Mouse (Mus musculus) liver, adult 2 months (tissue): ENCODE measurements around the gene Dhrs7b. TPM values are rescaled to one million over a fixed set of nuclear protein-coding genes. Genes with fewer than 3 reads are reported as not detected.
A peak's percentile ranks its signal among the peaks of the same experiment; 100 is the strongest.

Experiments
- DNase-seq: peaks from one replicate; pipeline ENCODE4 v3.0.0-alpha.2; 2011; ENCODE audit warnings: low read depth, low spot score; ENCODE audit errors: extremely low read depth
- H3K27ac ChIP-seq: fragments of 200-500 bp; replicated peaks from 2 replicates; pipeline ENCODE4 v1.5.1; 2012; ENCODE audit warnings: low read depth, mild to moderate bottlenecking, control low read depth, inconsistent platforms, low read length; ENCODE audit not compliant: insufficient read depth
- H3K27me3 ChIP-seq: fragments of 200-500 bp; 2 replicates; pipeline ENCODE4 v1.6.1; 2012; ENCODE audit warnings: mild to moderate bottlenecking, moderate library complexity, low read length, inconsistent platforms; ENCODE audit not compliant: control insufficient read depth, insufficient read depth
- H3K36me3 ChIP-seq: fragments of 200-500 bp; 2 replicates; pipeline ENCODE4 v1.6.1; 2012; ENCODE audit warnings: low read length, inconsistent platforms; ENCODE audit not compliant: control insufficient read depth, insufficient read depth
- H3K4me1 ChIP-seq: fragments of 200-500 bp; 2 replicates; pipeline ENCODE4 v1.6.1; 2011; ENCODE audit warnings: low read length; ENCODE audit not compliant: control insufficient read depth, insufficient read depth
- H3K4me3 ChIP-seq: fragments of 200-500 bp; 2 replicates; pipeline ENCODE4 v1.5.1; 2011; ENCODE audit warnings: low read depth, mild to moderate bottlenecking, control low read depth, low read length, moderate library complexity; ENCODE audit not compliant: insufficient read depth
- H3K79me2 ChIP-seq: fragments of 200-500 bp; 2 replicates; pipeline ENCODE4 v1.6.1; 2012; ENCODE audit warnings: inconsistent platforms, mild to moderate bottlenecking, low read length, moderate library complexity; ENCODE audit not compliant: control insufficient read depth, insufficient read depth
- H3K9ac ChIP-seq: fragments of 200-500 bp; 2 replicates; pipeline ENCODE4 v1.6.1; 2012; ENCODE audit warnings: low read depth, mild to moderate bottlenecking, control low read depth, inconsistent platforms, low read length
- CTCF ChIP-seq: fragments of 200-500 bp; IDR thresholded peaks from 2 replicates; pipeline ENCODE4 v1.5.1; 2011; ENCODE audit warnings: low read depth, low read length, control low read depth
- POLR2A ChIP-seq: fragments of 200-500 bp; IDR thresholded peaks from 2 replicates; pipeline ENCODE4 v1.6.1; 2011; ENCODE audit warnings: low read length, control low read depth; ENCODE audit not compliant: insufficient read depth; ENCODE audit errors: extremely low read depth
- WGBS: fragments of 180-500 bp; shearing (Covaris S2); methylation state at CpG from one replicate; pipeline ENCODE4 v1.1.7; 2018; 5-methylcytosine and 5-hydroxymethylcytosine counted together
- polyA plus RNA-seq: library from polyadenylated mRNA; depleted of rRNA; stranded (reverse); fragments of >200 nt; gene quantifications from 2 replicates; pipeline ENCODE4 v1.2.3, GENCODE M21; 2012
- total RNA-seq: library from RNA; depleted of rRNA; stranded (reverse); fragments of >200 nt; gene quantifications from 2 replicates; pipeline ENCODE4 v1.2.3, GENCODE M21; 2014

The Dhrs7b gene
- total and polyA plus RNA-seq, 2 experiments = 15.0 to 28.8 TPM

DNA sequence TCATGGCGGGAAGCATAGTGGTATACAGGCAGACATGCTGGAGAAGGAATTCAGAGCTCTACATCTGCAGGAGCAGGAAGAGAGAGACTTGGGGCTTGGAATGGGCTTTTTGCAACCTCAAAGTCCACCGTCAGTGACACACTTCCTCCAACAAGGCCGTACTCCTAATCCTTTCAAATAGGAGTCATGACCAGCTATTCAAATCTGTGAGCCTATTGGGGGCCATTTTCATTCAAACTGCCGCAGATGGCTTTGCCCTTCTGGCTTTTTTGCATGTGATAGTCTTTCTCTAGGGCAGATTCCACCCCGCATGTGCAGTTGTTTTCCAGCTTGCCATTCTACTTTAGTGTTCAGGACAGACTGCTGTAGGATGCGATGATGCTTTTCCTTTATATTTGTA, 6.5 kb downstream of the Dhrs7b start:
- H3K27me3 ChIP-seq = no peaks in the 10 kb centered on the region
- TF ChIP-seq POLR2A = no peak
- TF ChIP-seq CTCF = no peak
- no peaks in the 10 kb centered on the region for H3K36me3 ChIP-seq
- H3K79me2 ChIP-seq = no peaks in the 10 kb centered on the region; the same call in 1 of the 2 replicates
- no peak overlapping the region for H3K27ac ChIP-seq
- no peak overlapping the region for H3K4me3 ChIP-seq
- no peak for DNase-seq
- WGBS = 96% methylated on average over 6 of the region's 6 CpGs
- H3K9ac ChIP-seq = no peak overlapping the region
- H3K4me1 ChIP-seq = peaks cover 2% of the 10 kb centered on the region; the same call in 1 of the 2 replicates

DNA sequence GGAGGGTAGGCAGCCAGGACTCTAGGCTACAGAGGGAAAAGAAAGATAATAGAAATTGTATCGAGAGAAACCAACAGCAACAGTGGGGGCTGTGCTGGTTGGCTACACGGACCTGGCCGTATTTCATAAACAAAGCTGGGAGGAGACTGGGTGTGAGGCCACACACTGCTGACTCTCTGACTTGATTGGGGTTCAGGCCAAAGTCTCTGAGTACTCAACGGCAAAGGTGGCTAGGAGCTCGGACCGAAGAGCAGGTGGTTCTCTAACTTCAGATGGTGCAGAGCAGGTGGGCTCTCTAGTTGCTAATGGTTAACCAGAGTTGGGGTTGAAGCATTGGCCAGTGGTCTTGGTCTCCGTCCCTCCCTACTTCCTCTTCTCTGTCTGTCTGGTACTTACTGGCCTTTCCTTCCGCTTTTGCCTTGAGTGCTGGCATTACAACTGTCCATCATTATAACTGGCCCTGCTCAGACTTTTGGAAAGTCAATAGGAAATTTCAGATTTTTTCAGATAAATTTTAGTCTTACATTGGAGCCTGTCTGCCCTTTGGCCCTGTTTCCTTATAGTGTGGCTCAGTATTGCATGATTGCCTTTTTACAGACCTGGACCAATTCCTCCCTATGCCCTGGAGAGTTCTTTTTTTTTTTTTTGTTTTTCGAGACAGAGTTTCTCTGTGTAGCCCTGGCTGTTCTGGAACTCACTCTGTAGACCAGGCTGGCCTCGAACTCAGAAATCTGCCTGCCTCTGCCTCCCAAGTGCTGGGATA, 7.4 kb downstream of the Dhrs7b start:
- no peaks in the 10 kb centered on the region for H3K36me3 ChIP-seq
- H3K27me3 ChIP-seq = no peaks in the 10 kb centered on the region
- H3K9ac ChIP-seq = no peak overlapping the region
- H3K4me1 ChIP-seq = peaks cover 2% of the 10 kb centered on the region; the same call in 1 of the 2 replicates
- TF ChIP-seq POLR2A = no peak
- TF ChIP-seq CTCF = no peak
- 34% methylated on average over 10 of the region's 10 CpGs for WGBS
- no peak overlapping the region for H3K4me3 ChIP-seq
- H3K79me2 ChIP-seq = no peaks in the 10 kb centered on the region; the same call in 1 of the 2 replicates
- DNase-seq = peak; percentile 81
- H3K27ac ChIP-seq = peak overlapping the region; percentile 18; the same call in 1 of the 2 replicates

DNA sequence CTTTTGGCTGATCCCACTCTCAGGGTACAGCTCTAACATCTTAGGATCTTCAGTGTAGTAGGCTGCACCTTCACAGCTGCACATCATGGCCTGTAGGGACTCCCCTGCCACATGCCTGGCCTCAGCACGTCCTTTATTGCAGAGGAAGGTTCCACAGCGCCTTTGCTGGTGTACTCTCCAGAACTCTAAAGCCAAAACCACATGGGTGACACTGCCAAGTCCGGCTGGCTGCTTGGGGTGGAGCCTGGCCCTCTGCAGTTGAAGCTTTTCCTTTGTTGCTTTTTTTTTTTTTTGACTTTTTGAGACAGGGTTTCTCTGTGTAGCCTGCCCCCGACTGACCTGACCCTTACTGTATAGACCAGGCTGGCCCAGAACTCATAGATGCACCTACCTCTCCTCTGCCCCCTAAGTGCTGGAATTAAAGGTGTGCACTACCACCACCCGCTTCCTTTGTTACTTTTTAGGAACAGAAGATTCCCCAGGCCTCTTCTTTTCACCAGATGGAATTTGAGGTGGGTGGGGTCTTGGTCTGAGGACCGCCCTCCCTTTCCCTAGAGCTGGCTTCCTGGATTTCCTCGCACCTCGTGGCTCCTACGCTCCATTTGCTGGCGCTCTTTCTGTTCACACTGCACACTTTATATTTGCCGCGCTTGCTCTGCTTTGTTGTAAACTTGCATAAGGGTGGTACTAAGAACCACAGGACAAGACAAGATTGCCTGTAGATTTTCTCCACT, 11.2 kb downstream of the Dhrs7b start:
- H3K27ac ChIP-seq = no peak overlapping the region
- H3K27me3 ChIP-seq = no peaks in the 10 kb centered on the region
- H3K4me1 ChIP-seq = peaks cover 9% of the 10 kb centered on the region
- DNase-seq = no peak
- H3K9ac ChIP-seq = no peak overlapping the region
- H3K79me2 ChIP-seq = no peaks in the 10 kb centered on the region; the same call in 1 of the 2 replicates
- no peak overlapping the region for H3K4me3 ChIP-seq
- H3K36me3 ChIP-seq = no peaks in the 10 kb centered on the region
- TF ChIP-seq CTCF (no peak), POLR2A (no peak)
- WGBS = 88% methylated on average over 12 of the region's 12 CpGs

DNA sequence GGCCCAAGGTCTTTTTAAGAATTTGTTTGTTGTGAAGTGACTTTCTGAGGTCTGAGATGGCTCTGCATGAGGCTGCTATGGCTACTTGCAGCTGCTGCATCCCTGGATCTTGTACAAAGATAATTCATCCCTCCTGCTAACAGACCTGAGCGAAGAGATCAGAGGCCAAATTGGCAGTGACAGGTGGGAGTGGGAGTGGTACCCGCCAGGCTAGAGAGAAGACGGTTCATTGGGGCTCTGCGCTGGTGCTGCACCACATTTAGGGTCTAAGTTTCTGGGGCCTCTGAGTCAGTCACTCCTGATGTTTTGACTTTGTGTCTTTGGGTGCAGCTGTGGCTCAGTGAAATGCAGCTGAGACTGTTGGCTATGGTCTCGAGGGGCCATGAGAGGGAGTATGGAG, 13.0 kb downstream of the Dhrs7b start:
- Histone ChIP-seq H3K27me3 (no peaks in the 10 kb centered on the region), H3K9ac (no peak overlapping the region), H3K79me2 (no peaks in the 10 kb centered on the region; the same call in 1 of the 2 replicates), H3K4me1 (peaks cover 9% of the 10 kb centered on the region), H3K4me3 (no peak overlapping the region), H3K27ac (no peak overlapping the region), H3K36me3 (no peaks in the 10 kb centered on the region)
- TF ChIP-seq POLR2A (no peak), CTCF (no peak)
- DNase-seq = no peak
- WGBS = 91% methylated on average over 5 of the region's 5 CpGs

DNA sequence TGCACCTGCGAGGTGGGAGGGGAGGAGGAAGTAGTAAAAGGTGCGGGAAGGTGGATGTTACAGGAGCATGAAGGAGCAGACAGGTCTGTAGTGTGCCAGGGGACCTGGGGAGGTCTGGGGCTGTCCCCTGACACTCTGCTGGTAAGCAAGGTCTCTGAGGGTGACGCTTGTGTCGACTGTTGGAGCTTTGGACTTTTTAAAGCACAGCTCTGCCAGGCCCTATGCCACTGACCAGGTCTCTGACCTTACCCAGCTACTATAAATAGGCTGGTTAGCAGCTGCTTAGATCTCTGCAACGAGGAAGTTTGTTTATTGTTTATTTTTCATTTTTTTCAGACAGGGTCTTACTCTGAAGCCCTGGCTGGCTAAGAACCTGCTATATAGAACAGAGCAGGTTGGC, 15.0 kb downstream of the Dhrs7b start:
- TF ChIP-seq POLR2A (no peak), CTCF (no peak)
- H3K36me3 ChIP-seq = no peaks in the 10 kb centered on the region
- WGBS = 37% methylated on average over 5 of the region's 5 CpGs
- no peaks in the 10 kb centered on the region for H3K27me3 ChIP-seq
- 0 out of 2 replicates have a peak overlapping the region, but pooled peaks have one; percentile 8 for H3K9ac ChIP-seq
- DNase-seq = peak; percentile 84
- H3K4me1 ChIP-seq = peaks cover 7% of the 10 kb centered on the region; the same call in 1 of the 2 replicates
- H3K4me3 ChIP-seq = no peak overlapping the region
- peak overlapping the region; percentile 61 for H3K27ac ChIP-seq
- H3K79me2 ChIP-seq = no peaks in the 10 kb centered on the region; the same call in 1 of the 2 replicates
